Mouse (Mus musculus) forelimb bud, embryonic 11.5 days (tissue): Measurements from ENCODE around the gene Tlk2.
A peak's percentile ranks its signal among the peaks of the same experiment; 100 is the strongest.
"Not testable (repeated sequence)": the region's sequence is repeated elsewhere in the genome, so short reads cannot be mapped to it uniquely, and the experiment has no call there.

ENCODE experiments used
- DNase-seq: peaks from one replicate; pipeline ENCODE4 v3.0.0-alpha.2; 2012; ENCODE audit warnings: low read depth, low spot score

Tlk2 gene

DNA sequence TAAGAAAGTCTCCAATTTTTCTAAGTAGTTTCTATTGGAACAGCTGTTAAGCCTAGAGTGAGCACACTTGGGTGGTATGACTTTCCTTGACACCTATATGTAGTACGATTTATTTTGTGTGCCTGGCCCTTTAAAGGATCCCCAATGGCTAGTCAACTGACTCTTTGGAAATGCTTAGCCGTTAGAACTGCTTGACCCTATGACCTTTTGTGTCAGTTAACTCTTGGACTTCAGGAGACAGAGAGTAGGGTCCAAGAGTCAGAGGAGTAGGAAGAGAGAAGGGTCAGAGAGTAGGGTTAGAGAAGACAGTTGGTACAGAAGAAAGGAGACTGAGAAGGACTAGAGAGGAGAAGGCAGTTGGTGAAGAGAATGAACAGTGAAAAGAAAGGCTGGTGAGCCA is at the start of gene Tlk2:
Gene Tlk2, plus strand, starts transcription at position 292 of the 400 bp plus-strand sequence.
- no peak for DNase-seq

DNA sequence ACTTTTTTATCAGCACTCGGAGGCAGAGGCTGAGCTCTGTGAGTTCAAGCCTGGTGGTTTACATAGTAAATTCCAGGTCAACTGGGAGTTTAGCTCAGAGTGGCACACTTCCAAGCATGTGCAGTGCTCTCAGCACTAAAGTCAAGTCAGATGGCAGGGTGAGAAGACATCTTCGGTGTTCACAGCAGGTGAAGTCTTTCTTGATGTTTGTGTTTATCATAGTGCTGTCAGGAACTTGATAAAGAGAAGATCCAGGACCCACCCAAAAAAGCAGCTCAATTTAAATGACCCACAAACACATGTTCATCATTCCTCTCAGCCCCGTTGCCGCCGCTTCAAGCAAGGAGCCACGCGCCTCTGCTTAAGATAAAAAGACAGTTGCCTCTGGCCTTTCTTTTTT is 42.9 kb upstream of the Tlk2 start:
- no peak for DNase-seq

DNA sequence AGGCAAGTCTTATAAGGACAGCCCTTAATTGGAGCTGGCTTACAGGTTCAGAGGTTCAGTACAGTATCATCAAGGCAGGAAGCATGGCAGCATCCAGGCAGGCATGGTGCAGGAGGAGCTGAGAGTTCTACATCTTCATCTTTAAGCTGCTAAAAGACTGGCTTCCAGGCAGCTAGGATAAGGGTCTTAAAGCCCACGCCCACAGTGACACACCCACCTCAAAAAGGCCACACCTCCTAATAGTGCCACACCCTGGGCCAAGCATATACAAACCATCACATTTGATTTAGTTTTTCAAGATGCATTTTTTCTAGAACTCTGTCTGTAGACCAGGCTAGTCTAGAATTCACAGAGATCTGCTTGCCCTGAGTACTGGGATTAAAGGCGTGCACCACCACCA is 41.4 kb upstream of the Tlk2 start:
- not testable (repeated sequence) for DNase-seq

DNA sequence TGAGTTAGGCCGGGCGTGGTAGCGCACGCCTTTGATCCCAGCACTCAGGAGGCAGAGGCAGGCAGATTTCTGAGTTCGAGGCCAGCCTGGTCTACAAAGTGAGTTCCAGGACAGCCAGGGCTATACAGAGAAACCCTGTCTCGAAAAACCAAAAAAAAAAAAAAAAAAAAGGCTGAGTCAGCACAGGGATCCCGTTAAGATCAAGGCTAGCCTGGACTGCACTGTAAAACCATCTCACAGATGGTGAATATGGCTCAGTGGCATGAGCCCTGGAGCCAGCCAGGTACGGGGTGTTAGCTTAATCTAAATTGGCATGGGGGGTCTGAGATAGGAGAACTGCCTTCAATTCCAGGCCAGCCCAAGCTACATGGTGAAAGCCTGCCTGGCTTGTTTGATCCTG is 38.1 kb upstream of the Tlk2 start:
- not testable (repeated sequence) for DNase-seq

DNA sequence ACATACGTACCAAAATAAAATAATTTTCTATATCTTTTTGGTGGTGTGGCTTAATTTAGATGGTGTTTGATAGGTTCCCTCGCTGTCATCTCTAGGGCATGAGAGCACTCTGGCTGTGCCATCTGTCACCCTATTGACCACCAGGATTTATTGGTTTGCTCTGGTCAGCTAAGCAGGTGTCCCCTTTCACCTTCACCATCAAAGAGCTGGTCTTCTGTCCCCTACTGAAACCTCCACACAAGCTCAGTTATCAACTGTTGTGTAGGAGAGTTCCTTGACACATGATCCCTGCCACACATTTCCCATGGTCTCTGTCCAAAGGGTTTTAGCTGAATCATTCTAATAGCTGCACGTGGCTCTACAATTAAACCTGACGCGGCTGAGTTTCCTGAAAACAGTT is 37.5 kb upstream of the Tlk2 start:
- DNase-seq, result no peak

DNA sequence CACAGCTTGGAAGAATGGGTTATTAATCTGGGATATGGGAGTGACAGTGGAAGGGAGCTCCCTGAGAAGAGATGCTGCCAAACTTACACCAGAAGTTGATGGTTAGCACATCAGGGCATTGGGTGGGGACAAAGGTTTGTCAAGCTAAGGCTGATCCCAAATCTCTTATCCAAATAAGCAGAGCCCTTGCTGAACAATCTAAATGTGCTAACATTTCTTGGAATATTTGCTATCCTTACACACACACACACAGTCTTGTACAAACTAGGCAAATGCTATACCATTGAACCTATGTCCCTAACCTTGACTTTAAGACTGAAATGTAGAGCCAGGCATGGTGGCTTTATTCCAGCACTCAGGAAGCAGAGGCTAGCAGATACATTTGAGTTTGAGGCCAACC is 35.0 kb upstream of the Tlk2 start:
- DNase-seq, result no peak

DNA sequence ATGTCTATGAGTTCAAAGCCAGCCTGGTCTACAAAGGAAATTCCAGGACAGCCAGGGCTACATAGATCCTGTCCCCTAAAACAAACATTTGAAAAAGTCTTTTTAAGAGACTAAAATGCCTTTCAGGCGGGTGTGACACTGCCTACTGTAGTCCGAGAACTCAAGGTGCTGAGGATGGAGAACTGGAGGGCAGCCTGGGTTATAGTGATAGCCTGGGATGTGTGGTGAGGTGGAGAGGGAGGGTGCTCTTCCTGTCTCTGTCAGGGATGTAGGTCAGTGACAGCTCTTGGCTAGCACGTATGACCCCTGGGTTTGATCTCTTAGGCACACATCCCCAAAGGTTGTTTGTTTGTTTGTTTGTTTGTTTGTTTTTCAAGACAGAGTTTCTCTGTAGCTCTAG is 34.5 kb upstream of the Tlk2 start:
- no peak for DNase-seq

DNA sequence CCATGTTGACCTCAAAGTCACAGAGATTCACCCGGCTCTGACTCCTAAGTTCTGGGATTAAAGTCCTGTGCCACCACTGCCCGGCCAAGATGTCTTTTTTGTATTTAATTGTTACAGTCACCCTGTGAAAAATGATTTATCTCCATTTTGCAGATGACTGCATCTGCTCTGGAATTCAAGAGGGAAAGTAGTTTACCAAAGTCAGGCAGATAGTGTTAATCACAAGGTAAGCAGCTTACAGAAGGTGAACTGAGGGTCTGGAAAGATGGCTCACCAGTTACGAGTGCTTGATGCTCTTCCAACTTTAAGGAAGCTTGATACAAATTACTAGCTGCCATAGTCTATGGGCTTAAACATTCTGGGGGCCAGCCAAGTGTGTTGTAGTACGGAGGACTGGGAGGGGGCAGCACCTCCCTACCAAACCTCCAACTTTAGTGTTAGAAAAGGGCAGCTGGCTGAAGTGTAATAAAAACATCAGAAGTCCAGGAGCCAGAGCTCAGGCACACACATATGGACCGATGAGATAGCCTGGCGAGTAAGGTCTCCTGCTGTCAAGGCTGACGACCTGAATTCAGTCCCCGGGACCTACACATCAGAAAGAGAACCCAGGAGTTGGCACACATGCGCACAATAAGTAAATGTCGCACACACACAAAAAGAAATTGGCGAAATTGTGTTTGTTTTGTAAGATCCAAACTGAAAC is 33.9 kb upstream of the Tlk2 start:
- no peak for DNase-seq

DNA sequence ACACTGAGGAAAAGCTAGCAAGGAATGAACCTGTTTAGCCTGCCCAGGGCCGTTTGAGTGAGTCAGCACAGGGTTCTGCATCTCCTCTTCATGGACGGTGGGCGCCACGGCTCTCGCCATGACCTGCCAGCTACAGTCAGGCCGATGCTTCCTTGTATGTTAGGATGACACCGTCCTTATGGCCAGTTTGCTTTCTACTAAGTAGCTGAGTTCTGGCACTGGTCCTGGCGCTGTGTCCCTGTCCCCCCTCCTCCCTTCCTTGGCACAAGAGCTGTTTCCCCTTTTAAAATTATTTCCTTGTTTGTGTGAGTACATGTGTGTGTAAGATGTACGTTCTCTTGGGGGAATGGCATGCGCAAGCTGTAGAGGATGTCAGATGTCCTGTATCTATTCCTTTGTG is 33.4 kb upstream of the Tlk2 start:
- DNase-seq, result no peak

DNA sequence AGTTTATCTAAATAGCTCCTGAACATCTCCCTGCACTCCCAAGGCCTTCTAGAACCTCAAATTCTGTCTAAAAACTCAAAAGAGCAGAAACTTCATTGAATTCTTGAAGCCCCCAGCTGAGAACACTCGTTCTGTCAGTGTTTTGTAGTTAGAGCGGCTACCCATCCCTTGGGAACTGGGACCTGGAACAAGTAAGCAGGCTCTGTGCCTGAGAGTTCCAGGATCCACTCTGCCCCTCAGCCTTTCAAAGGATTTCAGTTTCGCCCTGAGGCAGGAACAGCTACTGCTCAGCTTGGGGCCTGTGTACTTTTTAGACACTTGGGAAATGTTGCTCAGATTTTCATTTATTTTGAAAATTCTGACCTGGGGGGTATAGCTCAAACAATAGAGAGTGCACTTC is 32.0 kb upstream of the Tlk2 start, which contains the start of gene Gm10842:
Gene Gm10842, plus strand, starts transcription at position 301 of the 400 bp plus-strand sequence.
- DNase-seq, result no peak

DNA sequence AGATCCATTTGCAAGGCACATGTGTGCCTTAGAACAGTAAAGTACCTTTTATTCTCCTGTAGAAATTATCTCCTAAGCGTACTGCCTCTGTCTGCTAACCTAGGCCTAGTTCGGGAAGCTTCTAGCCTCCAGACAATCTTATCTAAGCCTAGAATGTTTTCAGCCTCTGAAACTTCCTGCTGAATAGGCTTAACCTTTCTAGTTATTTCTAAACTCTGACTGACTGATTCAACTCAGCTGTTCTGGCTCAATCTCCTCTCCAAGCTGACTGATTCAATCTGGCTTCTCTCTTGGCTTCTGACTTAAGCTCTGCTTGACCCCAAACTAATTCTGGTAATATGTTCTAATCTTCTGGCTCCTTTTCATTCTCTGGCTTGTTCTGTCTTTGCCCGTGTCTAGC is 29.3 kb upstream of the Tlk2 start:
- no peak for DNase-seq

DNA sequence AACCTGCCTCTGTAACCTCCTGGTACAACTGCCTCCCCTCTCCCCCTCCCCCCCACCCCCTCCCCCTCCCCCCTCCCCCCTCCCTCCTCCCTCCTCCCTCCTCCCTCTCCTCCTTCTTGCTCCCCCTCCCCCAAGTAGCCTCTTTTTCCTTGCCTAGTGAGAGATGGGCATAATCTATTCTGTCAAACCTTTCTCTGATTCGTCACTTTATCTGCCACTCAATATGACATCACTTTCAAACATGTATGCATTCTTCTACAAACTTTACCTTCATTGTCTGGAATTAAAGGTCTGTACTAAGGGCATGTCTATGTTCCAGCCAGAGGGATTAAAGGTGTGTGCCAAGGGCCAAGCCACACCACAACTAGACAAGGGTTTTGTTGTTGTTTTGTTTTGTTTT is 28.8 kb upstream of the Tlk2 start:
- no peak for DNase-seq

DNA sequence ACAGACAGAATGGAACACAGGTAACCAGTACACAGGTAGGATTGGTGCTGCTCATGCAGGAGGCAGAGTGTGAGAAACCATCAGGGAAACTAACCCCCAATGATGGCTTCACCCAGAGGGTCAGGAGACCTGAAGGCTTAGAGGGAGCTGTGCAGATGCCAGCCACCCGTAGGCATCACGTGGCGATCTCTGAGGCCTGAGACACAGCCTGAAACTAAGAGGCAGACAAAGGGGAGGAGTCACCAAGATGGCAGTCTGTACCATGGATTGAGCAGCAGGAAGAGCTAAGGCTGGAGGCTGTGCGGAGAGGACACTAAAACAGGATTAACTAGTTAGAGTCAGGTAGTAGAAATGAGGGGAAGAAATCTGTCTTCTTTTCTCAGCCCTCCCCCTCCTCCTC is 27.9 kb upstream of the Tlk2 start:
- DNase-seq, result no peak

DNA sequence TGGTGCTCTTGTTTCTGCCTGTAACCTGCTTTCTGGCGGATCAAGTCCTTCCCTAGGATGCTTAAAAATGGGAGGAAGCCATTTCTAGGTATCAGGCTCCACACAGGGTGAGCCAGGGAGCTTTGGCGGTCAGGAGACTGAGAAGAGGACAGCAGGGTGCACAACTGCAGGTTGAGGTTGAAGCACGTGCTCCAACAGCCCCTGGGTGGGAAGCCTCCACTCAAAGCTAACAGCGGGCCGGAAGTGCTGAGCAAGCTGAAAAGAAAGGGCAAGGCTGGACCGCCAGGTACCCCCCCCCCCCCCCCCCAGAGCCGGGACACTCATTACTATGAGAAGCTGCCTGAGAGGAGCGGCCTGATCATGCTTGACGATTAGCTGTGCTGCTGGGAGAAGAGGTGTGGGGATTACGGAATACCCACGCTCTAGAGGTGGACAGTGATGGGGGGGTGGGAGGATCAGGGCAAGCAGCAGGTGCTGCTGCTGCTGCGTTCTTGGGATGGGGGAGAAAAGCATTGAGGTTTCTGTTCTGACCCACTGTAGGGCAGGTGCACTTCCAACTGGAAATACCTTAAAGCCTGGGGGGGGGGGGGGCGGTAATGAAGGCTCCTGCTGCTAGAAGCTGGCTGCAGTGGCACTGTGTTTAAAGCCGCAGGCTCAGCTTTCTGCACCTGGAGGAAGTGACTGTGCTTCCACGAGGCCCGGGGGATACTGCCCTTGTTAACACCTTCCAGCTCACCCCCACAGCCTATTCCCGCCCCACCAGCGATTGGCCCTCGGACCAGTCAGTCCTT is 27.2 kb upstream of the Tlk2 start:
- peak; percentile 55 for DNase-seq

DNA sequence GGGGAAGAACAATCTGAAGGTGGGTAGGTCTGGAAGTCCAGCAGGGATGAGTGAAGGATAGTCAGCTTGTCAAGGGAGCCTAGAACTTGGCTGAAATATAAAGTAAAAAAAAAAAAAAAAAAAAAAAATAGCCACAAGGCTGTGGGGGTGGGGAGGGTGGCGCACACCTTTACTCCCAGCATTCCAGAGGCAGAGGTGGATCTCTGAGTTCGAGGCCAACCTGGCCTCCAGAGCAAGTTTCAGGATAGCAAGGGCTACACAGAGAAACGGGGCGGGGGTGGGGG is 26.6 kb upstream of the Tlk2 start:
- DNase-seq, result no peak

DNA sequence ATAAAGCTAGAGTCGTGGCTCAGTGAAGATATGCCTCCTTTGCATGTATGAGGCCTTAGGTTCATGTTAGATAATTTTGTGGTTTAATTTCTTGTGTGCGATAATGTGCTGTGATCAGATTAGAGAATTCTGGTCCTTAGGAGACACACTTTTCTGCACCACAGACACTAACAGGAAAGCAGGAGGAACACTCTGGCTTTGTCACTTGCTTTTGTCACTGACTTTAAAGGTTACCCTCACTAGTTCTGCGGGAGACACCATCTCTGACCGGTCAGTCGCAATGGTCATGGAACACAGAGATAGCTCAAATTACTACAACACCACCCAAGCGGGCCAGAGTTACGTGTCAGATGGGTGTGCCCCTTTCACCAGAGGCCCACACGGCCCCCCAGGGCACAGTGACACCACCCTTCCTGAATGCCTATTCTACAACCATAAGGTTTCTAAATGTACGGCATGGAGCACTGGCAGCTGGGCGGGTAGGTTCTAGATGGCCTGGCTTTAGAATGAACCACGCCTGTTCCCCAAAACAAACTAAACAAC is 26.2 kb upstream of the Tlk2 start:
- DNase-seq, result no peak

DNA sequence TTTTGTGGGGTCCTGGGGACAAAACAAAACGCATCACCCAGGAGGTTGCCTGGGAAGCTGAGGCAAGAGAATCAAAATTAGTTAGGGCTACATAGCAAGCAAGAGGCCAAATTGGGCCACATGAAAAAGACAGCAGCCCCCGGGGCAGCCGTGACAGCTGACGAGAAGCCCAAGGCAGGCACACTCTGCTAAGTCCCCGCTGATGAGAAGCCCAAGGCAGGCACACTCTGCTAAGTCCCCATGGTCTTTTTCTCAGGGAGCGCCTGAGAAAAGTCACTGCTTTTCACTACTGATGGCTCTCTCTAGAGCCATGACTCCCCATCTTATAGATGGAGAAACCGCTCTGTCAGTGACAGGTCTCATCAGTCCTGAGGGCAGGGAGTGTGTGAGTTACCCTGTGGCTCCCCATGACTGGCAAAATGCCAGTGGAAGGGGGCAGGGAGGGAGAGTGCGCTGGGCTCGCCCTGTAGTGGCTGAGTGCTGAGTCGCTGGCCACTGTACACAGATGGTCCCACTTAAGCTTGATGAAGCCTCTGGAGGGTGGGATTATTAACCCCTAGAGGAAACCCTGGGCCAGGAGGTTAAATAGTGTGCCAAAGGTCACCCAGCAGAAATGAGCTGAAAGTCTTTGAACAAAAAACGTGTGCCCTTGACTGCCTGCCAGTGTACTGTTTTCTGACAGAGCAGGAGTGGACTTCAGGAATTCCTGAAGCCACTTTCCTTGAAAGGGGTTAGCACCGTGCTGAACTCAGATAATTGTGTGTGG is 25.4 kb upstream of the Tlk2 start:
- DNase-seq, result peak; percentile 87

DNA sequence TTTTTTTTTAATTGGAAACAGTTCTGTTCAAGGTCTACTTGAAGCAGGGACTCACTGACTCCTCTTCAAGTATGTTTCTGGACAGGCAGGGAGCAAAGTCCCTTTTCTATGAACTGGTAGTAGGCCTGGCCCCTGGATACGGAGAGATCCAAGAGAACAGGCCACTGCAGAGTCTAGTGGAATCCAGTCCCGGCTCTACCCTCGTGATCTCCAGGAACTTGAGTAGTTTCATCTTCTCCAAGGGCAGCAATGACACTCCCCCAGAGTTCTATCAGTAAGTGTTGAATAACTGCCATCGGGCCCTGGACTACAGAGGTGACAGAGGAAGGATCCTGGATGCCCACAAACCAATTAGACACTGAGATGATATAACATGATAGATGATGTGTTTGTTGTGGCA is 22.7 kb upstream of the Tlk2 start:
- no peak for DNase-seq

DNA sequence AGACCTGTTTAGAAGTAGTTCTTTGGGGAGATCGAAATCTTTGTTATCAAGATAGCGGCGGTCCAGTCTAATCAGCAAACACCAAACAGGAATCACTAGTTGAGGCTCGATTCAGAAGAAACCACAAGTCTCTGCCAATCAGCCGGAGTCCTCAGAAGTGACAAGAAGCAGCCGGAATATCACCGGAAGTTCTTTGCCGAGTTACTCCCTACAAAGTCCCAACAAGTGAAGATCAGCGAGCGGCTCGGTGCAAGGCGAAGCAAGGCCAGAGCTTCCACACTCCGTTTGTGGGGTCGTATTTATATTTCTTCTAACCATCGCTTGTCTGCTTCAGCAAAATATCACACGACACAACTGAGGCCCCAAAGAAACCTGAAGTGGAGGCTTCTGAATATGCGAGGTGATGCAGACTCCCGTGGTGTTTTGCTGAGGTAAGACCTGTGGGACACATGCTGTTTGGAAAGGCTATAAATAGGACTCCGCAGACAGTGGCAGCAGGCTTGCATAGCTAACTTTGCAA is 21.8 kb upstream of the Tlk2 start:
- no peak for DNase-seq

DNA sequence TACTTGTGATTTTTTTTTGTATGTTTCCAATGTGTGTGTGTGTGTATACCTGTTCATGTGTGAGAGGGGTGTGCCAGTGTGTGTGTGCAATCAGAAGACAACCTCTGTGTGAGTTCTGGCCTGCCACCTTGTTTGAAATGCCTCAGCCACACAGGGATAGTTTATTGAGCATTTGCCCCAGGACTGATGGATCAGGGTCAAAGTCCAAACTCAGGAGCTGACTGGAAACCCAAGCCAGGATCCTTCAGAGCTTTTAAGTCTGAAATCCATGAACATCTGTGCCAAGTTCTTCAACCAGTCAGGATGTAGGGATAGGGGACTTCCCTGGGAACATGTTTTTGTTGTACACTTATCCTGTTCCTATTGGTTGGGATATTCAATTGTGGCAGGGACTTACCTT is 20.6 kb upstream of the Tlk2 start:
- no peak for DNase-seq

DNA sequence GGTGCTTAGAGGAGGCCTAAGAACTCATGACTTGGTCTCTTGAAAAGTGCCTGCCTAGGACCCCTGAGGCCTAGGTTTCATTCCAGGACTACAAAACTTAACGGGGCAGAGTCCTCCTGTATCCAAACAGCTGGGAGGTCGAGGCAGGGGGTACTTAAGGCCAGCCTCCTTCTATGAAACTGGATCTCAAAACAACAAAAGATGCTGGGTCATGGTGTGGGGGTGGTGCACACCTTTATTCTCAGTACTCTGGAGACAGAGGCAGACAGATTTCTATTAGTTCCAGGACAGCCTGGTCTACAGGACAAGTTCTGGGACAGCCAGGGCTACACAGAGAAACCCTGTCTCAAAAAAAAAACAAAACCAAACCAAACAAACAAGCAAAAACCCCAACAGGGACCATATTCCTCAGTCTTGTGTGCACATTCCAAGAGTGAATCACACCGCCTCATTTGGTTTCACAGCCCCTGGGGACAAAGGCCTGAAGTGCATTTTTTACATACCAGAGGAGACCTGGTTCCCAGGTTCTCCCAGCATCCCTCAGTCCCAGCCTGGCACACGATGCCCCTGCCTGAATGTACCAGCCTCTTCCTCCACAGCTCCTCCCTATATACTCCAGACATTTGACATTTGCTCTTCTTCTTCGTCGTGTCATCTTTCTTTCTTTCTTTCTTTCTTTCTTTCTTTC is 18.8 kb upstream of the Tlk2 start:
- no peak for DNase-seq

DNA sequence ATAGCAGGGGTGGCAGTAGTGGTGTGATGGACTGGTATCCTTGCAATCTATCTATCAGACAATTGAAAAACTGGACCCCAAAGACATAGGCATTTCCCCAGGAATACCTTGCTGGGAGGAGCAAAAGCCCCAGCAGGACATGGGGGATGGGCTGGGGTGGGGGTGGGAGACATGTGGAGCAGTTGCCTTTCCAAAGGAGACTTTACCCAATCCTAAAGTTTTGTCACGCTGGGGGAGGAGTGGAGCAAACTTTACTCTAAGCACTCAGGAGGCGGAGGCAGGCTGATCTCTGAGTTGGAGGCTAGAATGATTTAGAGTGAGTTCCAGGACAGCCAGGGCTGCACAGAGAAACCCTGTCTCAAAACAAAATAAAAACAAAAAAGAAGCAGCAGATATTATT is 17.2 kb upstream of the Tlk2 start:
- DNase-seq, result no peak
